Mouse (Mus musculus): ENCODE measurements around the gene Slc22a3. TPM values are rescaled to one million over a fixed set of nuclear protein-coding genes. Genes with fewer than 3 reads are reported as not detected.

Gene Slc22a3
- total RNA-seq, 2 experiments from 2014 or later = 2.0 to 2.1 TPM

GRCm38 (mm10) chr17:12506903-12507563 lies 471 bp downstream of the Slc22a3 start:
- no peak for TF ChIP-seq CTCF (IDR thresholded peaks at IDR 0.05)
- DNase-seq = peak; percentile 84
- peak overlapping the region; percentile 70 for H3K27ac ChIP-seq
- peak overlapping the region; percentile 73 for H3K4me3 ChIP-seq
- intact Hi-C loops (cut with DNase I) = no loop called here

GRCm38 (mm10) chr17:12505708-12506107 lies 1.8 kb downstream of the Slc22a3 start:
- no peak for DNase-seq
- Histone ChIP-seq H3K4me3 (peak overlapping the region; percentile 73; the same call in 1 of the 2 replicates), H3K27ac (no peak overlapping the region)
- intact Hi-C loops (cut with DNase I) = no loop called here
- TF ChIP-seq CTCF (IDR thresholded peaks at IDR 0.05) = no peak

GRCm38 (mm10) chr17:12499426-12499825 lies 8.1 kb downstream of the Slc22a3 start:
- Histone ChIP-seq H3K27ac (no peak overlapping the region), H3K4me3 (no peak overlapping the region)
- TF ChIP-seq CTCF (IDR thresholded peaks at IDR 0.05) = no peak
- intact Hi-C loops (cut with DNase I) = no loop called here
- DNase-seq = no peak

GRCm38 (mm10) chr17:12495558-12495957 lies 11.9 kb downstream of the Slc22a3 start:
- TF ChIP-seq CTCF (IDR thresholded peaks at IDR 0.05) = no peak
- no peak overlapping the region for H3K27ac ChIP-seq
- H3K4me3 ChIP-seq = no peak overlapping the region
- no peak for DNase-seq
- intact Hi-C loops (cut with DNase I) = no loop called here

GRCm38 (mm10) chr17:12491591-12491990 lies 15.9 kb downstream of the Slc22a3 start:
- DNase-seq = peak; percentile 79

GRCm38 (mm10) chr17:12489888-12490287 lies 17.6 kb downstream of the Slc22a3 start:
- H3K4me3 ChIP-seq = no peak overlapping the region
- no peak for TF ChIP-seq CTCF (IDR thresholded peaks at IDR 0.05)
- intact Hi-C loops (cut with DNase I) = no loop called here
- DNase-seq = no peak
- H3K27ac ChIP-seq = no peak overlapping the region

More at GRCm38 (mm10) chr17:12491591-12491990, 15.9 kb downstream of the Slc22a3 start:
- peak overlapping the region; percentile 54; the same call in 1 of the 2 replicates for H3K27ac ChIP-seq
- TF ChIP-seq CTCF (IDR thresholded peaks at IDR 0.05) = no peak
- H3K4me3 ChIP-seq = no peak overlapping the region
- intact Hi-C loops (cut with DNase I) = no loop called here

- TF ChIP-seq CTCF (IDR thresholded peaks at IDR 0.05) = no peak
- Histone ChIP-seq H3K27ac (no peak overlapping the region), H3K4me3 (no peak overlapping the region)
- DNase-seq = no peak
- intact Hi-C loops (cut with DNase I) = no loop called here
Observed at GRCm38 (mm10) chr17:12485657-12486056, 21.8 kb downstream of the Slc22a3 start.

GRCm38 (mm10) chr17:12479416-12479815 lies 28.1 kb downstream of the Slc22a3 start:
- intact Hi-C loops (cut with DNase I) = no loop called here
- H3K27ac ChIP-seq = no peak overlapping the region
- no peak overlapping the region for H3K4me3 ChIP-seq
- no peak for DNase-seq
- TF ChIP-seq CTCF (IDR thresholded peaks at IDR 0.05) = no peak

GRCm38 (mm10) chr17:12474509-12475083 lies 32.9 kb downstream of the Slc22a3 start:
- no peak for DNase-seq
- Histone ChIP-seq H3K4me3 (no peak overlapping the region), H3K27ac (no peak overlapping the region)
- no peak for TF ChIP-seq CTCF (IDR thresholded peaks at IDR 0.05)
- intact Hi-C loops (cut with DNase I) = no loop called here

GRCm38 (mm10) chr17:12472547-12472946 lies 35.0 kb downstream of the Slc22a3 start:
- TF ChIP-seq CTCF (IDR thresholded peaks at IDR 0.05) = no peak
- no peak for DNase-seq
- Histone ChIP-seq H3K4me3 (no peak overlapping the region), H3K27ac (no peak overlapping the region)
- intact Hi-C loops (cut with DNase I) = no loop called here

- H3K4me3 ChIP-seq = no peak overlapping the region
- no peak for DNase-seq
- no peak for TF ChIP-seq CTCF (IDR thresholded peaks at IDR 0.05)
- intact Hi-C loops (cut with DNase I) = no loop called here
- H3K27ac ChIP-seq = no peak overlapping the region
Observed at GRCm38 (mm10) chr17:12468745-12469144, 38.8 kb downstream of the Slc22a3 start.

GRCm38 (mm10) chr17:12467642-12468041 lies 39.9 kb downstream of the Slc22a3 start:
- DNase-seq = no peak
- H3K27ac ChIP-seq = no peak overlapping the region
- TF ChIP-seq CTCF (IDR thresholded peaks at IDR 0.05) = no peak
- no peak overlapping the region for H3K4me3 ChIP-seq
- intact Hi-C loops (cut with DNase I) = no loop called here

- DNase-seq = no peak
- no peak overlapping the region for H3K27ac ChIP-seq
- intact Hi-C loops (cut with DNase I) = no loop called here
- no peak for TF ChIP-seq CTCF (IDR thresholded peaks at IDR 0.05)
- H3K4me3 ChIP-seq = no peak overlapping the region
Observed at GRCm38 (mm10) chr17:12466501-12467000, 41.0 kb downstream of the Slc22a3 start.

GRCm38 (mm10) chr17:12461168-12461567 lies 46.3 kb downstream of the Slc22a3 start:
- no peak overlapping the region for H3K4me3 ChIP-seq
- TF ChIP-seq CTCF (IDR thresholded peaks at IDR 0.05) = peak; percentile 33; the same call in 1 of the 2 replicates
- no peak for DNase-seq
- intact Hi-C loops (cut with DNase I) = no loop called here
- H3K27ac ChIP-seq = no peak overlapping the region

Data from gastrocnemius, adult 2 months (tissue).